Mouse (Mus musculus) midbrain, embryonic 14.5 days (tissue): ENCODE results near the gene Hivep2. TPM values are rescaled to one million over a fixed set of nuclear protein-coding genes. Genes with fewer than 3 reads are reported as not detected.

ENCODE experiments used
- ATAC-seq: fragments of 200-750 bp; cut with Nextera tagmentation; 2 replicates; pipeline ENCODE4 v1.8.0; 2017; ENCODE audit warnings: moderate number of reproducible peaks, moderate library complexity; ENCODE audit not compliant: low FRiP score, low TSS enrichment
- DNase-seq: peaks from one replicate; pipeline ENCODE4 v3.0.0-alpha.2; 2015
- H3K27ac ChIP-seq: fragments of 300-500 bp; sonication (generic); replicated peaks from 2 replicates; pipeline ENCODE4 v1.5.1; 2014; ENCODE audit warnings: mild to moderate bottlenecking, low read depth, low read length, moderate library complexity
- H3K27me3 ChIP-seq: fragments of 300-500 bp; sonication (generic); 2 replicates; pipeline ENCODE4 v1.6.1; 2014; ENCODE audit warnings: low read length, control low read depth, mixed read lengths; ENCODE audit not compliant: control insufficient read depth, insufficient read depth
- H3K36me3 ChIP-seq: fragments of 300-500 bp; sonication (generic); 2 replicates; pipeline ENCODE4 v1.6.1; 2014; ENCODE audit warnings: low read length, control low read depth; ENCODE audit not compliant: control insufficient read depth, insufficient read depth
- H3K4me1 ChIP-seq: fragments of 300-500 bp; sonication (generic); 2 replicates; pipeline ENCODE4 v1.6.1; 2014; ENCODE audit warnings: mild to moderate bottlenecking, antibody characterized with exemption, low read length, control low read depth; ENCODE audit not compliant: control insufficient read depth, insufficient read depth
- H3K4me2 ChIP-seq: fragments of 300-500 bp; sonication (generic); 2 replicates; pipeline ENCODE4 v1.6.1; 2014; ENCODE audit warnings: mild to moderate bottlenecking, low read length, moderate library complexity
- H3K4me3 ChIP-seq: fragments of 300-500 bp; sonication (generic); replicated peaks from 2 replicates; pipeline ENCODE4 v1.5.1; 2014; ENCODE audit warnings: low read depth, low read length
- H3K9ac ChIP-seq: fragments of 300-500 bp; sonication (generic); replicated peaks from 2 replicates; pipeline ENCODE4 v1.6.1; 2014; ENCODE audit warnings: mild to moderate bottlenecking, low read length, moderate library complexity
- H3K9me3 ChIP-seq: fragments of 300-500 bp; sonication (generic); 2 replicates; pipeline ENCODE4 v1.6.1; 2016; ENCODE audit warnings: low read length, control low read depth, mixed read lengths; ENCODE audit not compliant: control insufficient read depth
- WGBS: fragments of 180-500 bp; shearing (Covaris S2); extraction: QIAGEN DNeasy Blood & Tissue Kit; methylation state at CpG from one replicate; pipeline ENCODE4 v1.1.7; 2014; 5-methylcytosine and 5-hydroxymethylcytosine counted together
- polyA plus RNA-seq: library from polyadenylated mRNA; unstranded; fragments of >200 nt; fragmentation: Nextera tagmentation; extraction: Ambion mirVana; gene quantifications from 2 replicates; pipeline ENCODE4 v1.2.1, GENCODE M21; 2014

Gene Hivep2
- polyA plus RNA-seq, 1 experiment from 2014 or later = 12.8 TPM

GRCm38 (mm10) chr10:14179424-14180339 lies 213.8 kb downstream of the Hivep2 start:
- Histone ChIP-seq H3K36me3 (no peaks in the 10 kb centered on the region), H3K27ac (no peak overlapping the region), H3K9me3 (no peaks in the 10 kb centered on the region), H3K4me3 (no peak overlapping the region), H3K9ac (no peak overlapping the region), H3K4me1 (no peaks in the 10 kb centered on the region), H3K4me2 (no peak overlapping the region), H3K27me3 (no peaks in the 10 kb centered on the region)
- WGBS = 83% methylated on average over 19 of the region's 19 CpGs
- DNase-seq (no peak), ATAC-seq (peak; percentile 61; the same call in 1 of the 2 replicates)

DNA sequence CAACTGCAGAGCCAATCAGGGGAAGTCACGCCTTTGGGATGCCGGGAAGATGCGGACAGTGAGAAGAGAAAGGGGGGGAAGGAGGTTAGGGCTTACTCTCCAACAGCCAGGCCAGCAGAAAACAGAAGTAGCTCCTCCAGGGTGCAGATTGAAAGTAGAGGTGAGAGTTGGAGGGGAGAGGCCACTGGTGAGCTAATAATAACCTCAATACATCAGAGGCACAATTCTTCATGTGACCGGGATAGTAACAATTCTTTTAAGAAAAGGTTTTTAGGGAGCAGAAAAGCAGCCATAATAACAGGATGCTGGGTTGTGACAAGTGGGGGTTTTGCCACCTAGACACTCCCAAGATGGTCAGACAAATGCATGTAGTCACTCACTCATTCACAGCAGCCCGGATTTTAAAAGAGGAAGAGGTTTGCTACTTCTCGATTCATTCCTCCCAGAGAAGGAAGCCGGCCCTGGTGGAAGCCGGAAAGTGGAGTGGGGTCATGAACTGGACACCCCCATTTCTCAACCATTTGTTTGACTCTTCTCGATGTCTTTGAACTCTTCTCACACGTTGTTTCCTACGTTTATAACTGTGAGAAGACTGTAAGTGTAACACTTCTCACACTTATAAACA lies 220.6 kb downstream of the Hivep2 start:
- Histone ChIP-seq H3K9ac (no peak overlapping the region), H3K27me3 (no peaks in the 10 kb centered on the region), H3K27ac (no peak overlapping the region), H3K4me3 (no peak overlapping the region), H3K9me3 (no peaks in the 10 kb centered on the region), H3K36me3 (no peaks in the 10 kb centered on the region), H3K4me2 (no peak overlapping the region), H3K4me1 (no peaks in the 10 kb centered on the region)
- DNase-seq (no peak), ATAC-seq (no peak)
- WGBS = 91% methylated on average over 11 of the region's 11 CpGs

DNA sequence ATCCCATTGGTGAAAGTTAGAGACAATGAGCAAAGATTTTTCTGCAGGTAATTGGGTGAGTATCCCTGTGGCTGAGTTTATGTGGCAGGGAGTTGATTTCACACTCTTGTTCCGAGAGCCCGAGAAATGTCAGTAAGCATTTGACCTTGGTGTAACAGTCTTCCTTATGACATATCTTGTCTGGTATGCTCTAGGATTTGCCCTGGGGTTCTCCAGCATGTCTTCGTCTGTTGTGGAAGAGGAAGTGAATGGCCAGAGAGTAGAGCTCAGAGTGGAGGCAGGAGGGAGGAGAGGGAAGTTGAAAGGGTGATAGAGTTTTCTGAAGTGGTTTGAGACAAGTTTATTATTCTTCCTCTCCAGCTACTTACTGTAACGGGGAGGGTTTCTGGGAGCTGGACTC lies 223.2 kb downstream of the Hivep2 start:
- Histone ChIP-seq H3K4me3 (no peak overlapping the region), H3K9ac (no peak overlapping the region), H3K36me3 (no peaks in the 10 kb centered on the region), H3K4me1 (no peaks in the 10 kb centered on the region), H3K27ac (no peak overlapping the region), H3K4me2 (no peak overlapping the region), H3K27me3 (no peaks in the 10 kb centered on the region), H3K9me3 (no peaks in the 10 kb centered on the region)
- WGBS = 85% methylated on average over 4 of the region's 4 CpGs
- ATAC-seq = no peak
- no peak for DNase-seq

- WGBS = 87% methylated on average over 10 of the region's 10 CpGs
- Histone ChIP-seq H3K9ac (no peak overlapping the region), H3K4me3 (no peak overlapping the region), H3K36me3 (no peaks in the 10 kb centered on the region), H3K9me3 (no peaks in the 10 kb centered on the region), H3K4me2 (no peak overlapping the region), H3K27me3 (no peaks in the 10 kb centered on the region), H3K27ac (no peak overlapping the region), H3K4me1 (peaks cover under 1% of the 10 kb centered on the region; the same call in 1 of the 2 replicates)
- no peak for ATAC-seq
- no peak for DNase-seq
These were observed 225.3 kb downstream of the Hivep2 start for GRCm38 (mm10) chr10:14191202-14191601.

GRCm38 (mm10) chr10:14192156-14192555 lies 226.3 kb downstream of the Hivep2 start:
- Histone ChIP-seq H3K4me2 (no peak overlapping the region), H3K9me3 (no peaks in the 10 kb centered on the region), H3K27ac (no peak overlapping the region), H3K9ac (no peak overlapping the region), H3K4me3 (no peak overlapping the region), H3K4me1 (peaks cover 4% of the 10 kb centered on the region; the same call in 1 of the 2 replicates), H3K36me3 (no peaks in the 10 kb centered on the region), H3K27me3 (no peaks in the 10 kb centered on the region)
- 93% methylated on average over 4 of the region's 4 CpGs for WGBS
- ATAC-seq (no peak), DNase-seq (no peak)

DNA sequence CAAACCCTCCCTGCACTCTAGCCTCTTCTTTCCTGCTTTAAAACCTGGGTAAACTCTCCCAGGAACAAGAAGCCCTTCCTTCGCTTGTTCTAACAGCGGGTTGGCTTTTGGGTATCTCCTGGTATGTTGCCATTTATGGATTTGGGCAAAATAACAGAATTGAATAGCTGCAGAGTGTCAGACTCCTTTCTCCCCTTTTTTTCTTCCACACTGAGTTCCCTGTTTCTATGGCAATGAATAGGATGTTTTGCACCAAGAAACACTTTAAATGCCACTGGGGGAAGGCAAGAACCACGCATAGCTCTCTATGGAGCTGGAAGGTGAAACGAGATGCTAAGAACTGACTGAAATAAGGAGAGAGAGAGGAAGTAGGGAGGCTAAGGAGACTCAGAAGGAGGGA lies 227.8 kb downstream of the Hivep2 start:
- H3K27me3 ChIP-seq = no peaks in the 10 kb centered on the region
- WGBS = 41% methylated on average over 4 of the region's 4 CpGs
- no peak overlapping the region for H3K4me2 ChIP-seq
- H3K4me1 ChIP-seq = peaks cover 4% of the 10 kb centered on the region; the same call in 1 of the 2 replicates
- H3K9me3 ChIP-seq = no peaks in the 10 kb centered on the region
- no peak overlapping the region for H3K27ac ChIP-seq
- no peaks in the 10 kb centered on the region for H3K36me3 ChIP-seq
- H3K9ac ChIP-seq = no peak overlapping the region
- no peak overlapping the region for H3K4me3 ChIP-seq
- no peak for ATAC-seq
- DNase-seq = no peak

DNA sequence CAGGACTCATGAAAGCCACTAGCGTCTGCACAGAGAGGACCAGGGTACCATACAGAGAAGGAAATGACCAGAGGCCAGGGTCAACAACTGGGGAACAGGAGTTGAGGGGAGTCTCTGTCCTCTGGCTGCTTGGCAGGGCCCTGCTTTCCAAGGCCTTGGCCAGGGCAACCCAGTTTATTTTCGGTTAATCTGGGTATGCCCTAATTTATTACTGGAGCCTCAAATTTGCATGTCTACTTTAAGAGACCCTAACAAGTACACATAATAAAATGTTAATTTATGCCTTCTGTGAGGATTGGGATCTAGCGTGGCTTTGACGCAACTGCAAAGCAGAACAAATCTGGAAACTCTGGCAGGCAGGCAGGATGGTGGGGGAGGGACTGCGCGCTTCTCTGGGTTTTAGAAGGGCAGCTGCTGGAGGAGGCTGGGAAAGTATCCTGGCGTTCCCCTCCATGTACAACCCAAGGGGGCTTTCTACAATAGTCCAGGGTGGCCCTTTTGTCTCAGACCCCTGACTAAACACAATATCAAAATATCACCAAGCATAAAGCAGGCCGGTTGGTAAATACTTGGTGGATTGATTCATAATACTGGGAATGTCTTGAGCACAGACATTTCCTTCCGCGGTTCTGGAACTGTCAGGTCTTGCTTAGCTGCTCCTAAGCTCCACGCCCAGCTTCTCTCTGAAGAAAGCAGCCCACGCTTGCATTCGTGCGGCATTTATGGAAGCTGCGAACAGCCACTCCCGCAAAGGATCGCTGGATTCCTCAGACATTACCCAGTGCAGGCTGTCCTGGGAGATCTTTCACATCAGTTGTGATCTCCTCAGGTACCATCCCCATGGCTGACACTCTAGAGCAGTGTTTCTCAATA lies 230.1 kb downstream of the Hivep2 start:
- H3K4me2 ChIP-seq = peak overlapping the region; percentile 20
- WGBS = 39% methylated on average over 17 of the region's 17 CpGs
- H3K4me3 ChIP-seq = no peak overlapping the region
- H3K9ac ChIP-seq = no peak overlapping the region
- no peaks in the 10 kb centered on the region for H3K36me3 ChIP-seq
- ATAC-seq = peak; percentile 69
- DNase-seq = peak; percentile 71
- H3K27ac ChIP-seq = 0 out of 2 replicates have a peak overlapping the region, but pooled peaks have one; percentile 42
- no peaks in the 10 kb centered on the region for H3K9me3 ChIP-seq
- peaks cover 4% of the 10 kb centered on the region; the same call in 1 of the 2 replicates for H3K4me1 ChIP-seq
- H3K27me3 ChIP-seq = no peaks in the 10 kb centered on the region

GRCm38 (mm10) chr10:14196785-14197184 lies 230.9 kb downstream of the Hivep2 start:
- 92% methylated on average over 7 of the region's 7 CpGs for WGBS
- no peaks in the 10 kb centered on the region for H3K27me3 ChIP-seq
- ATAC-seq = no peak

More at GRCm38 (mm10) chr10:14196785-14197184, 230.9 kb downstream of the Hivep2 start:
- Histone ChIP-seq H3K36me3 (no peaks in the 10 kb centered on the region), H3K27ac (no peak overlapping the region), H3K9ac (no peak overlapping the region), H3K9me3 (no peaks in the 10 kb centered on the region), H3K4me2 (no peak overlapping the region), H3K4me3 (no peak overlapping the region), H3K4me1 (peaks cover 4% of the 10 kb centered on the region; the same call in 1 of the 2 replicates)
- no peak for DNase-seq
